Mouse (Mus musculus): Measurements from ENCODE around the gene Ptgr1. TPM values are rescaled to one million over a fixed set of nuclear protein-coding genes. Genes with fewer than 3 reads are reported as not detected.

The Ptgr1 gene
- polyA plus RNA-seq, 1 experiment: 3.0 TPM

DNA sequence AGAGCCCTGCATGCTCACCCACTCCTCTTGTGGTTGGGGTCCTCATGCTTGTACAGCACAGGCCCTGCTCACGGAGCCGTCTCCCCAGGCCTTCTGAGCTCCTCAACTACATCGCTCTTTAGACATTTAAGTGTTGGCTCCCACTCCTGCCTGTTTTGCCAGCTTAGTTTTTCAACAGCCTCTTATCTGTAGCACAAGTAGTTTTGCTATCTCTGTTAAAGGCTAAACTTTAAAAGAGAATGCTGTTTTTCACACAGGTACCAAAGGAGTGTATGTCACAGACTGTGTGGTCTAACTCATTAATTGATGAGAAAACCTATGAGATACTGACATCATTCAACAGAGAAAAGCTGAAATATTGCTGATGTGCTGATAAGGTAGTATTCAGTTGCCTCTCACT, 24.5 kb upstream of the Ptgr1 start:
- Histone ChIP-seq H3K36me3 (ENCODE audit: control insufficient read depth, insufficient read depth, low read length) (no peaks in the 10 kb centered on the region), H3K27ac (ENCODE audit: control insufficient read depth, insufficient read depth, low read length) (no peak overlapping the region), H3K27me3 (ENCODE audit: control insufficient read depth, insufficient read depth, low read length) (no peaks in the 10 kb centered on the region), H3K4me3 (ENCODE audit: control insufficient read depth, insufficient read depth, low read length) (no peak overlapping the region), H3K4me1 (replicated peaks; ENCODE audit: control insufficient read depth, insufficient read depth, low read length) (peaks cover 14% of the 10 kb centered on the region)
- TF ChIP-seq CTCF (IDR thresholded peaks at IDR 0.05; ENCODE audit: borderline replicate concordance, control insufficient read depth, extremely low read depth, insufficient read depth, low read length, poor library complexity): no peak
- no peak for TF ChIP-seq POLR2A (IDR thresholded peaks at IDR 0.05; ENCODE audit: control insufficient read depth, extremely low read depth, insufficient read depth, low read length, poor library complexity)
- no peak for DNase-seq
- 69% methylated on average over 3 of the region's 3 CpGs for WGBS

DNA sequence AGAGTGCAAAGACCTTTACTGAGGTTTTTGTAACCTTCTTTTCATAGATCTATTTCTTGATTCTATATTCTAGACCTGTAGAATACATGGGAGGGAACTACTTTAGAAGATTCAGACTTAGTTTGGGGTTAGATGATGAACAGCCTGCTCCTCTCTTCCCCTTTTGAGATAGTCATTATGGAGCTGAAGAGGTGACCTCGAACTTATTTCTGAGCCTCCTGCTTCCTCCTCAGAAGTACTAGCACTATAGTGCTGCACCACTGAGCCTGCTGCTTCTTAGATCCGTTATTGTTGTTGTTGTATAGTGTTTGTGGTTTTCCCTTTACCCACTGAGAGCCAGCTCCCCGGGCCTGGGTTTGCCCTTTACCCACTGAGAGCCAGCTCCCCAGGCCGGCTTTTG, 22.8 kb upstream of the Ptgr1 start:
- no peak for TF ChIP-seq POLR2A (IDR thresholded peaks at IDR 0.05; ENCODE audit: control insufficient read depth, extremely low read depth, insufficient read depth, low read length, poor library complexity)
- TF ChIP-seq CTCF (IDR thresholded peaks at IDR 0.05; ENCODE audit: borderline replicate concordance, control insufficient read depth, extremely low read depth, insufficient read depth, low read length, poor library complexity): no peak
- H3K27me3 ChIP-seq (ENCODE audit: control insufficient read depth, insufficient read depth, low read length): no peaks in the 10 kb centered on the region
- H3K36me3 ChIP-seq (ENCODE audit: control insufficient read depth, insufficient read depth, low read length): no peaks in the 10 kb centered on the region
- WGBS: 7% methylated on average over 4 of the region's 4 CpGs
- H3K27ac ChIP-seq (ENCODE audit: control insufficient read depth, insufficient read depth, low read length): no peak overlapping the region
- H3K4me1 ChIP-seq (replicated peaks; ENCODE audit: control insufficient read depth, insufficient read depth, low read length): peaks cover 14% of the 10 kb centered on the region
- no peak overlapping the region for H3K4me3 ChIP-seq (ENCODE audit: control insufficient read depth, insufficient read depth, low read length)
- peak; percentile 19 for DNase-seq

DNA sequence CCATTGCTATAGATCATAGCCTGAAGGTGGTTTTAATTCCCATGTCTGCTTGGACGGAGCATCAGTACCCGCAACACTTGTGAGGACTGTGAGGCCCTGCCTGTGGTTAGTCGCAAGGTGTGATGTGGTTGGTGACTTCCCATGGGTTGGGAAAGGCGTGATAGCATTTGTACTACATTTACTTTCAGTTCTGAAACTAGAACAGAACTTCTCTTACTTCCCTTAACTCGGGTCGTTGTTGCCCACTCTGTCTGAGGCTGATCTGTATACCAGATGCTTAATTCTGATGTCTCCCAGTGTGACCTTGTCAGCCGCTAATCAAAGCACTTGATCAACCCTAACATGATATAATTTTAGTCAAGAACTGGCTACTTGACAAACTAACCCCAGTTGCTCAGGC, 22.3 kb upstream of the Ptgr1 start:
- no peak for TF ChIP-seq POLR2A (IDR thresholded peaks at IDR 0.05; ENCODE audit: control insufficient read depth, extremely low read depth, insufficient read depth, low read length, poor library complexity)
- TF ChIP-seq CTCF (IDR thresholded peaks at IDR 0.05; ENCODE audit: borderline replicate concordance, control insufficient read depth, extremely low read depth, insufficient read depth, low read length, poor library complexity): no peak
- Histone ChIP-seq H3K36me3 (ENCODE audit: control insufficient read depth, insufficient read depth, low read length) (no peaks in the 10 kb centered on the region), H3K27ac (ENCODE audit: control insufficient read depth, insufficient read depth, low read length) (no peak overlapping the region), H3K27me3 (ENCODE audit: control insufficient read depth, insufficient read depth, low read length) (no peaks in the 10 kb centered on the region), H3K4me1 (replicated peaks; ENCODE audit: control insufficient read depth, insufficient read depth, low read length) (peaks cover 16% of the 10 kb centered on the region), H3K4me3 (ENCODE audit: control insufficient read depth, insufficient read depth, low read length) (no peak overlapping the region)
- 10% methylated on average over 7 of the region's 7 CpGs for WGBS
- peak; percentile 33 for DNase-seq

DNA sequence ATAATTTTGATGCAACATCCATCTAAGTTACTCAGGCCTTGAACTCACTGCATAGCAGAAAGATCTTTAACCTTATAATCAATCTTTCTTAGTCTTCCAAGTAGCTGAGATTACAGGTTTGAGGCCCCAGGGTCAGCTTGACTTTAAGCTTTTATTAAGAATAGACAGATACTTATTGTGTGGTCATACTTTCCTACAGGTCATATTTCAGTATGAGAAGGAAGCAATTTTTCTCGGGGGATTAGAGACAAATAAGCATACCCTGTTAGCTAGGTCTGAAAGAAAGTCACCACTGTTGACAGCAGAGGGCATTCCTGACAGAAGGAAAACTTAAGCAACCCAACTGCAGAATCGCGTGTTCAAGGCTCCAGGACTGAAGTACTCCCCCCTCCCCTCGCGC, 21.1 kb upstream of the Ptgr1 start:
- WGBS: 92% methylated on average over 5 of the region's 5 CpGs
- TF ChIP-seq CTCF (IDR thresholded peaks at IDR 0.05; ENCODE audit: borderline replicate concordance, control insufficient read depth, extremely low read depth, insufficient read depth, low read length, poor library complexity) (no peak), POLR2A (IDR thresholded peaks at IDR 0.05; ENCODE audit: control insufficient read depth, extremely low read depth, insufficient read depth, low read length, poor library complexity) (no peak)
- H3K4me3 ChIP-seq (ENCODE audit: control insufficient read depth, insufficient read depth, low read length): no peak overlapping the region
- no peak overlapping the region for H3K27ac ChIP-seq (ENCODE audit: control insufficient read depth, insufficient read depth, low read length)
- no peak for DNase-seq
- H3K27me3 ChIP-seq (ENCODE audit: control insufficient read depth, insufficient read depth, low read length): no peaks in the 10 kb centered on the region
- peaks cover 19% of the 10 kb centered on the region for H3K4me1 ChIP-seq (replicated peaks; ENCODE audit: control insufficient read depth, insufficient read depth, low read length)
- H3K36me3 ChIP-seq (ENCODE audit: control insufficient read depth, insufficient read depth, low read length): no peaks in the 10 kb centered on the region

DNA sequence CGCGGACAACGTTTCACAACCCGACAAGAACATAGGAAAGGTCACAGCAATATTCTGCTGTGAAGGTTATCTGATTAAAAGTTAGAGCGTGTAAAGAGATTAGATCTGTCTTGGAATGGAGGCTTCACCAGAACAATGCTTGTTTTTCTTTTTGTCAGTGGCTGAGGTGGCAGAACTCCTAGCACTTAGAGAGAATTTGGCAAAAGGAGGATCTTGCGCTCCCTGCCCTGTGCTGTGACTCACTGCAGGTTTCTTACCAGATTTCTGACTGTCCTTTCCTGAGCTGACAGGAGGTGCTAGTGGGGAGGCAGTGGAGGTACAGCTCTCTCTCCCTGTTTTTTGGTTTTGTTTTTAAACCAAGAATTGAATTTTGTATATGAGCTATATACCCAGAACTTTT, 20.1 kb upstream of the Ptgr1 start:
- H3K36me3 ChIP-seq (ENCODE audit: control insufficient read depth, insufficient read depth, low read length): no peaks in the 10 kb centered on the region
- no peak overlapping the region for H3K4me3 ChIP-seq (ENCODE audit: control insufficient read depth, insufficient read depth, low read length)
- no peak overlapping the region for H3K27ac ChIP-seq (ENCODE audit: control insufficient read depth, insufficient read depth, low read length)
- no peak for DNase-seq
- WGBS: 84% methylated on average over 6 of the region's 6 CpGs
- H3K4me1 ChIP-seq (replicated peaks; ENCODE audit: control insufficient read depth, insufficient read depth, low read length): peaks cover 21% of the 10 kb centered on the region
- TF ChIP-seq CTCF (IDR thresholded peaks at IDR 0.05; ENCODE audit: borderline replicate concordance, control insufficient read depth, extremely low read depth, insufficient read depth, low read length, poor library complexity): no peak
- no peak for TF ChIP-seq POLR2A (IDR thresholded peaks at IDR 0.05; ENCODE audit: control insufficient read depth, extremely low read depth, insufficient read depth, low read length, poor library complexity)
- no peaks in the 10 kb centered on the region for H3K27me3 ChIP-seq (ENCODE audit: control insufficient read depth, insufficient read depth, low read length)

DNA sequence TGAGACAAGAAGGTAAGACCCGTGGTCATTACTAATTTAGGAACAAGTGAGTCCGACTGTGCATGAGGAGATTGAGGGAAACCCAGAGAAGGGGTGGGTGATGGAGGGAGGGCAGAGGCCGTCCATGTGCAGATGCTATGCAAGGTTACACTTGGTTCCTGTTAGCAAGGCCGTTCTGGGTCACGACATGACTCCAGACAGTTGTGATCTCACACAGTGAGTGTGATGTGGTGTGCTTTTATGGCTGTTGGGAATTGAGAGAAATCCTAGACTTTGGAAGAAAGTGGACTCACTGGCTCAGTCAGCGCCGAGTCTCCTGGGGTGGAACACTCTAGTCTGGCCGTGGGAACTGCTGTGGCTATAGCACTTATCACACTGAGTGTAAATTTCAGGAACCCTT, 19.3 kb upstream of the Ptgr1 start:
- Histone ChIP-seq H3K4me3 (ENCODE audit: control insufficient read depth, insufficient read depth, low read length) (no peak overlapping the region), H3K27me3 (ENCODE audit: control insufficient read depth, insufficient read depth, low read length) (no peaks in the 10 kb centered on the region), H3K4me1 (replicated peaks; ENCODE audit: control insufficient read depth, insufficient read depth, low read length) (peaks cover 20% of the 10 kb centered on the region), H3K27ac (ENCODE audit: control insufficient read depth, insufficient read depth, low read length) (no peak overlapping the region), H3K36me3 (ENCODE audit: control insufficient read depth, insufficient read depth, low read length) (no peaks in the 10 kb centered on the region)
- WGBS: 85% methylated on average over 8 of the region's 8 CpGs
- no peak for DNase-seq
- TF ChIP-seq POLR2A (IDR thresholded peaks at IDR 0.05; ENCODE audit: control insufficient read depth, extremely low read depth, insufficient read depth, low read length, poor library complexity) (no peak), CTCF (IDR thresholded peaks at IDR 0.05; ENCODE audit: borderline replicate concordance, control insufficient read depth, extremely low read depth, insufficient read depth, low read length, poor library complexity) (no peak)

DNA sequence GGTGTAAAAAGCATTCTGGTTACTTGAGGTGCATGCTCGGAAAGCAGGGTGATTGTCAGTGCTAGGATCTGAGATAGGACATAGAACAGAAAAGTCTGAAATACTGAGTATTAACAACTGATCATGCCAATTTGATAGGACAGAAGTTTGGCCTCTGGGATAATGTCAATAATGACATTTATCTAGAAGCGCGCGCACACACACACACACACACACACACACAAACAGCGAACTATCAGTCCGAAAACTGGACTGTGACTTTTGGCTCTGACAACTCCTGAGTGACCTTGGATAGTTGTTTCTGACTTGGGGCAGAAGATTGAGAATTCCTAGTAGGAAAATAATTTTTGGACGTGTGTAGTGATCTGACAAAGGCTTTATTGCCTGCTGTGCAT, 16.9 kb upstream of the Ptgr1 start:
- peaks cover 10% of the 10 kb centered on the region for H3K4me1 ChIP-seq (replicated peaks; ENCODE audit: control insufficient read depth, insufficient read depth, low read length)
- no peak for TF ChIP-seq POLR2A (IDR thresholded peaks at IDR 0.05; ENCODE audit: control insufficient read depth, extremely low read depth, insufficient read depth, low read length, poor library complexity)
- no peak for TF ChIP-seq CTCF (IDR thresholded peaks at IDR 0.05; ENCODE audit: borderline replicate concordance, control insufficient read depth, extremely low read depth, insufficient read depth, low read length, poor library complexity)
- DNase-seq: no peak
- peak overlapping the region; percentile 86; the same call in 1 of the 2 replicates for H3K4me3 ChIP-seq (ENCODE audit: control insufficient read depth, insufficient read depth, low read length)
- H3K27ac ChIP-seq (ENCODE audit: control insufficient read depth, insufficient read depth, low read length): no peak overlapping the region
- WGBS: 69% methylated on average over 7 of the region's 7 CpGs
- no peaks in the 10 kb centered on the region for H3K36me3 ChIP-seq (ENCODE audit: control insufficient read depth, insufficient read depth, low read length)
- no peaks in the 10 kb centered on the region for H3K27me3 ChIP-seq (ENCODE audit: control insufficient read depth, insufficient read depth, low read length)
